Mouse (Mus musculus): Measurements from ENCODE around the gene Eppin. TPM values are rescaled to one million over a fixed set of nuclear protein-coding genes. Genes with fewer than 3 reads are reported as not detected.

Gene Eppin
- polyA plus RNA-seq, 1 experiment from 2014 or later = not detected

DNA sequence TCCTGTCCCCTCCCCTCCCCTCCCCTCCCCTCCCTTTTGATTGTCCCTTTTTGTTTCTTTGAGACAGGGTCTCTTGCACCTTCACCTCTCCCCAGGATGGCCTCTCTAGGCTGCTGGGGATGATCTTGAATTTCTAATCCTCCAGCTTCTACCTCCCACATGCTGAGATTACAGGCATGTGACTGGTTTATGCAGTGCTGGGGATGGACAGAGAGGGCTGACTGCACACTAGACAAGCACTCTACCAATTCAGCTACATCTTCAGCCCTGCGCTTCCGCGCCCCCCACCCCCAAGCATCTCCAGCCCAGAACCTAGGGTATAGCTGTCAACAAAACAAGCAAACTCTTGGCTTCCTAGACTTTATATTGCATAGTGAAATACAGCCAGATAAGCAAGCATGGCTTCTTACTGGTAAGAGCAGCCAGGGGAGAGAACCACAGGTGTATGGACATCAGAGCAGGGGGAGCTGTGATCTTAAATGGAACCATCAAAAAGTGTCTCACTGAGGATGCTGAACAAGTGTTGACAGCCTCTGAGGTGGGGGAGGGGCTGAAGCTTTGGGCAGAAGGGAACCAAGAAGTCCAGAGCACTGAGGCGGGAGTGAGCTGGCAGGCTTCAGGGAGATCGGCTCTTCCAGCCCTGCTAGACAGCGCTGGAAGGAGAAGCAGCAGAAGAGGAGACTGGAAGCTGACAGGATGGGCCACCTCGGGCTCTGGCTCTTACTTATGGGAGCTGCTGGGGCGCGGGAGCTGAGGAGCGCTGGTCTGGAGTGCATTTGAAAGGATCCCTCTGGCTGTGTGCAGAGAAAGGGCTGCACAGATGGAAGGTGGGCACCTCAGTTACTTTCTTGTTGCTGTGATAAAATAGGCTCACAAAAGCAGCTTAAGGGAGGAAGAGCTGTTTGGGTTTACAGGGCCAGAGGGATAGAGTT lies 43.2 kb downstream of the Eppin start:
- ATAC-seq (replicated peaks; ENCODE audit: low FRiP score) (no peak), DNase-seq (ENCODE audit: low spot score) (peak; percentile 54)
- Histone ChIP-seq H3K4me2 (ENCODE audit: low read depth, low read length, severe bottlenecking) (no peak overlapping the region), H3K27ac (ENCODE audit: low read depth, low read length) (no peak overlapping the region), H3K36me3 (ENCODE audit: control insufficient read depth, insufficient read depth, low read length) (no peaks in the 10 kb centered on the region), H3K4me1 (replicated peaks; ENCODE audit: control insufficient read depth, insufficient read depth, low read length) (0 out of 2 replicates have a peak, but pooled peaks cover 3% of the 10 kb centered on the region), H3K4me3 (ENCODE audit: low read depth, low read length) (no peak overlapping the region), H3K27me3 (ENCODE audit: control insufficient read depth, insufficient read depth, low read length) (no peaks in the 10 kb centered on the region), H3K9ac (ENCODE audit: low read length) (peak overlapping the region; percentile 23; the same call in 1 of the 2 replicates), H3K9me3 (ENCODE audit: control insufficient read depth, low read length) (no peaks in the 10 kb centered on the region)
- 19% methylated on average over 10 of the region's 10 CpGs for WGBS

DNA sequence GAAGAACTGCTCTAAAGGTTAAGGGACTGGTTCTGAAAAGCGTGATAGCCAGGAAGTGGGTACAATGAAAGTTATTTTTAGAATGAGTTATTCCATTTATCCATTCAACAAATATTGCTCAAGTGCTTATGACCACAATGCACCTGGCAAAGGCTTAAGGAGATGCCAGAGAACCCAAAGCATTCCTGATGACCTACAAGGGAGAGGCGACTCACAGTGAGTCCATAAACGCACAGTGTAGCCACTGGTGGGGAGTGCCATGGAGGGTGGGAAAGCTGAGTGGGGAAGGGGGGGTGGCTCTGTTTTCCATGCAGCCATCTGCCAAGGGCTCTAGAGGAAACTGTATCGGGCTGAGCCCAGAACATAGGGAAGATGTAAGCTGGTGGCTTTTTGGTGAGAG lies 44.1 kb downstream of the Eppin start:
- no peaks in the 10 kb centered on the region for H3K9me3 ChIP-seq (ENCODE audit: control insufficient read depth, low read length)
- H3K27ac ChIP-seq (ENCODE audit: low read depth, low read length) = no peak overlapping the region
- no peaks in the 10 kb centered on the region for H3K36me3 ChIP-seq (ENCODE audit: control insufficient read depth, insufficient read depth, low read length)
- no peak for ATAC-seq (replicated peaks; ENCODE audit: low FRiP score)
- H3K4me3 ChIP-seq (ENCODE audit: low read depth, low read length) = no peak overlapping the region
- no peaks in the 10 kb centered on the region for H3K27me3 ChIP-seq (ENCODE audit: control insufficient read depth, insufficient read depth, low read length)
- H3K4me2 ChIP-seq (ENCODE audit: low read depth, low read length, severe bottlenecking) = no peak overlapping the region
- H3K9ac ChIP-seq (ENCODE audit: low read length) = no peak overlapping the region
- WGBS = 46% methylated on average over 4 of the region's 4 CpGs
- H3K4me1 ChIP-seq (replicated peaks; ENCODE audit: control insufficient read depth, insufficient read depth, low read length) = 0 out of 2 replicates have a peak, but pooled peaks cover 3% of the 10 kb centered on the region
- DNase-seq (ENCODE audit: low spot score) = no peak

GRCm38 (mm10) chr2:164544454-164545097 lies 48.8 kb downstream of the Eppin start:
- 59% methylated on average over 5 of the region's 5 CpGs for WGBS
- no peak for DNase-seq (ENCODE audit: low spot score)
- Histone ChIP-seq H3K27me3 (ENCODE audit: control insufficient read depth, insufficient read depth, low read length) (no peaks in the 10 kb centered on the region), H3K27ac (ENCODE audit: low read depth, low read length) (no peak overlapping the region), H3K4me3 (ENCODE audit: low read depth, low read length) (no peak overlapping the region), H3K4me2 (ENCODE audit: low read depth, low read length, severe bottlenecking) (no peak overlapping the region), H3K36me3 (ENCODE audit: control insufficient read depth, insufficient read depth, low read length) (no peaks in the 10 kb centered on the region), H3K9me3 (ENCODE audit: control insufficient read depth, low read length) (no peaks in the 10 kb centered on the region), H3K9ac (ENCODE audit: low read length) (no peak overlapping the region), H3K4me1 (replicated peaks; ENCODE audit: control insufficient read depth, insufficient read depth, low read length) (no peaks in the 10 kb centered on the region)
- no peak for ATAC-seq (replicated peaks; ENCODE audit: low FRiP score)

DNA sequence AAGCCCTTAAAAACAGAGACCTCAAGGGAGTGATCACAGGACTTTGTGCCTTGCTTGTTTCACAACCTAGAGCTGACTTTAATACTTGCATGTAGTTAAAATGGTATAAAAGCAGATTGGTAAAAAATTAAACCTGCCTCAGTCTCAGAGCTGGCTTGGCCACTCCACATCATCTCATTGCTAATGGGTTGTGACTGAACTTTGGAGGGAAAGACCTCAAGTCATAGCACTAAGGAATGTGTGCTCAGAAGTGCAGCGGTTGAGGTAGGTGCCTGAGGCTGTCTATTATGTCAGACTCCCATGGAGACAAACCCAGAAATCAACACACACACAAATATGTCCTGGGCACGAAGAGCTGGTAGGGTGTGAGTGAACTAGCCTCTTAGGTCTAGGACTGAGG lies 49.6 kb downstream of the Eppin start:
- no peak overlapping the region for H3K9ac ChIP-seq (ENCODE audit: low read length)
- H3K4me1 ChIP-seq (replicated peaks; ENCODE audit: control insufficient read depth, insufficient read depth, low read length) = no peaks in the 10 kb centered on the region
- no peak for ATAC-seq (replicated peaks; ENCODE audit: low FRiP score)
- no peaks in the 10 kb centered on the region for H3K27me3 ChIP-seq (ENCODE audit: control insufficient read depth, insufficient read depth, low read length)
- 71% methylated on average over 2 of the region's 2 CpGs for WGBS
- no peaks in the 10 kb centered on the region for H3K9me3 ChIP-seq (ENCODE audit: control insufficient read depth, low read length)
- no peak overlapping the region for H3K27ac ChIP-seq (ENCODE audit: low read depth, low read length)
- H3K4me3 ChIP-seq (ENCODE audit: low read depth, low read length) = no peak overlapping the region
- DNase-seq (ENCODE audit: low spot score) = no peak
- no peak overlapping the region for H3K4me2 ChIP-seq (ENCODE audit: low read depth, low read length, severe bottlenecking)
- H3K36me3 ChIP-seq (ENCODE audit: control insufficient read depth, insufficient read depth, low read length) = no peaks in the 10 kb centered on the region

- Histone ChIP-seq H3K27me3 (ENCODE audit: control insufficient read depth, insufficient read depth, low read length) (no peaks in the 10 kb centered on the region), H3K27ac (ENCODE audit: low read depth, low read length) (no peak overlapping the region), H3K9me3 (ENCODE audit: control insufficient read depth, low read length) (no peaks in the 10 kb centered on the region), H3K4me3 (ENCODE audit: low read depth, low read length) (no peak overlapping the region), H3K9ac (ENCODE audit: low read length) (no peak overlapping the region), H3K4me1 (replicated peaks; ENCODE audit: control insufficient read depth, insufficient read depth, low read length) (no peaks in the 10 kb centered on the region), H3K36me3 (ENCODE audit: control insufficient read depth, insufficient read depth, low read length) (no peaks in the 10 kb centered on the region), H3K4me2 (ENCODE audit: low read depth, low read length, severe bottlenecking) (no peak overlapping the region)
- DNase-seq (ENCODE audit: low spot score) (no peak), ATAC-seq (replicated peaks; ENCODE audit: low FRiP score) (no peak)
- 85% methylated on average over 7 of the region's 7 CpGs for WGBS
These were observed 50.8 kb downstream of the Eppin start for GRCm38 (mm10) chr2:164542598-164542997.

DNA sequence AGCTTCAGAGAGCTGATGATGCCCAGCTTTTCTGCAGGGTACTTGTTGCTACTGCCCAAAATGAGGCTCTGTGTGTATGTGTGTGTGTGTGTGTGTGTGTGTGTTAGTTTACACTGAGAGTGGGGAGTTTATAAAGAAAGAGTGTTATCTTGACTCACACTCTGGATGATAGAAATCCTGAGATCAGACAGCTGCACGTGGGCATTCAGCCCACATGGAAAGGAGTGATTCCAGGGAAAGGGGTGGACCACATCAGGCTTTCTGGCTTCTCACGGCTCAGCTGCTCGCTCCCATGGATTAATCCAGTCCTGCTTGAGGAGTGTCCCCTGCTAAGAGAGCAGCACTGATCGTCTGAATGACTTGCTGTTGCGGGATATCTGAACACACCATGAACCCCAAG lies 51.3 kb downstream of the Eppin start:
- H3K36me3 ChIP-seq (ENCODE audit: control insufficient read depth, insufficient read depth, low read length) = no peaks in the 10 kb centered on the region
- 69% methylated on average over 5 of the region's 5 CpGs for WGBS
- H3K27me3 ChIP-seq (ENCODE audit: control insufficient read depth, insufficient read depth, low read length) = no peaks in the 10 kb centered on the region
- H3K27ac ChIP-seq (ENCODE audit: low read depth, low read length) = no peak overlapping the region
- no peak for ATAC-seq (replicated peaks; ENCODE audit: low FRiP score)
- no peaks in the 10 kb centered on the region for H3K4me1 ChIP-seq (replicated peaks; ENCODE audit: control insufficient read depth, insufficient read depth, low read length)
- DNase-seq (ENCODE audit: low spot score) = no peak
- no peak overlapping the region for H3K9ac ChIP-seq (ENCODE audit: low read length)
- H3K4me3 ChIP-seq (ENCODE audit: low read depth, low read length) = no peak overlapping the region
- no peak overlapping the region for H3K4me2 ChIP-seq (ENCODE audit: low read depth, low read length, severe bottlenecking)
- no peaks in the 10 kb centered on the region for H3K9me3 ChIP-seq (ENCODE audit: control insufficient read depth, low read length)

DNA sequence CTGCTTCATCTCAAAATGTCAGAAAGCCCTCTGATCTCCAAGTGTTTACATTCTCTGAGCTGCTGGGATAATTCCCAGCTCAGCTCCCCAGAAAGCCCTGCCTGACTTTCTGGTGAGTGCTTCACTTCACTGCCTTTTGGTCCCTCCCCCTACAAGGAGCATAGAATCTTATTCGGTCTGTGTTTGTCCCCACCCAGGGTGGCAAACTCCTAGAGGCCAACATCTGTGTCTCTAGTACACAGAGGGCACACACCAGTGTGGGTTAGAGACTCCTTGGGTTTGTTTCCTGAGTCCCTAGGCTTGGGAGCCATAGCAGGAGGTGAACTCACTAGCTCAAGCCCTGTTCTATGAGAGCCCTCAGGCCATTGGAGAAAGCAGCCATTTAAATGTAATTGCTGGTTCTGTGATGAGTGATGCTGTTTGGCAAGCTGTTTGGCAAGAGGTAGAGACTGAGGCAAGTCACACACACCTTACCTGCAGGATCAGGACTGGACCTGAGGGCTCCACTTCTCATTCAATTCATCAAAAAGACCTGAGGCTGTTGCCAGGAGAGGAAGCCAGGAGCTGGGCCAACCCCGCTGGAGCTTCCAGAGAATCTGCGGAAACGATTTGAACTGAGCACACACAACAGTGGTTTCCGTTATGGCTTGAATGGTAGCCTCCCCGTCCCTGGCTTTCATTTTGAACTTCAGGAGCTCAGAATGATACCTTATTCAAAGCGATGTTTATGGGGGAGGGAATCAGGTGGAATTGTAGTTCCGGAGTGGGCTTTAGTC lies 52.6 kb downstream of the Eppin start:
- 55% methylated on average over 8 of the region's 8 CpGs for WGBS

More for the DNA sequence above, 52.6 kb downstream of the Eppin start:
- Histone ChIP-seq H3K9me3 (ENCODE audit: control insufficient read depth, low read length) (no peaks in the 10 kb centered on the region), H3K9ac (ENCODE audit: low read length) (no peak overlapping the region), H3K27me3 (ENCODE audit: control insufficient read depth, insufficient read depth, low read length) (no peaks in the 10 kb centered on the region), H3K4me2 (ENCODE audit: low read depth, low read length, severe bottlenecking) (no peak overlapping the region), H3K4me1 (replicated peaks; ENCODE audit: control insufficient read depth, insufficient read depth, low read length) (no peaks in the 10 kb centered on the region), H3K4me3 (ENCODE audit: low read depth, low read length) (no peak overlapping the region), H3K36me3 (ENCODE audit: control insufficient read depth, insufficient read depth, low read length) (no peaks in the 10 kb centered on the region), H3K27ac (ENCODE audit: low read depth, low read length) (no peak overlapping the region)
- DNase-seq (ENCODE audit: low spot score) (no peak), ATAC-seq (replicated peaks; ENCODE audit: low FRiP score) (no peak)
